Comparison of ENCODE assay signal across 25 mouse cellular contexts in the genomic region with DNA sequence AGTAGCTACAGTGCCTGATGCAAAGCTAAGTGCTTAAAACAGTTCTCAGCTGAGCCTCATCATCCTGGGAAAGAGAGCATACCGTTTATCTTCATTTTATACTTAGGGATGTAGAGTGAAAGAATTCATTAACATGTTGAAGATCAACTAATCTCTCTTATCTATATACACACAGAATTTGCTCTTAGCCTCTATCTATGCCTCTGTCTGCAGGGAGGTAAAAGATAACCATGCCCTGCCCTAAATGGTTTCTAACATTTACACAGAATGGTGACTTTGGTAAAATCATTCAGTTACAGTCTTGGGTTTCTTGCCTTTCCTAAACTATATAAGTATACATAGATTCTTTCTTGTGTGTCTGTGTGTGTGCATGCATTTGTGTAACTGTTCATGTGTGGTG. TPM values are rescaled to one million over a fixed set of nuclear protein-coding genes. Genes with fewer than 3 reads are reported as not detected.
DNase-seq lines count a peak whose midpoint lies in the region; ATAC-seq and TF ChIP-seq lines count a peak whose summit lies in the region.
"Had no signal": no experiment of that assay in that cellular context is flagged by ENCODE, and none has a peak within 500 bp of the region (broad histone marks: within the 10 kb centered on the region; RNA-seq: fewer than 3 reads in every experiment).

No protein-coding gene starts in this region.

- no peak for TF ChIP-seq CTCF in G1E (IDR thresholded peaks at IDR 0.05; ENCODE audit: low read depth, low read length)

- H3K27me3 ChIP-seq in erythroblast, embryonic 14.5 days (ENCODE audit: control insufficient read depth), result no peaks in the 10 kb centered on the region
- H3K27me3 ChIP-seq in G1E (ENCODE audit: insufficient read depth, low read length), result no peaks in the 10 kb centered on the region
- no peaks in the 10 kb centered on the region for H3K27me3 ChIP-seq in liver, embryonic 13.5 days
- H3K27me3 ChIP-seq: embryonic facial prominence, embryonic 15.5 days; megakaryocyte, embryonic 14.5 days had no signal

- peak overlapping the region; percentile 17 for H3K4me3 ChIP-seq in erythroblast, embryonic 14.5 days (replicated peaks)
- no peak overlapping the region; the same call in 1 of the 2 replicates for H3K4me3 ChIP-seq in G1E (ENCODE audit: low read depth, low read length)
- H3K4me3 ChIP-seq in liver, embryonic 13.5 days (replicated peaks), result no peak overlapping the region
- H3K4me3 ChIP-seq: embryonic facial prominence, embryonic 10.5 days; embryonic facial prominence, embryonic 15.5 days; forebrain, embryonic 10.5 days; megakaryocyte, embryonic 14.5 days had no signal

- 13% methylated on average over 1 of the region's 1 CpGs for WGBS in liver, embryonic 13.5 days (ENCODE audit: insufficient replicate concordance)

- peak overlapping the region; percentile 47 for H3K4me2 ChIP-seq in liver, embryonic 13.5 days
- H3K4me2 ChIP-seq: embryonic facial prominence, embryonic 15.5 days had no signal

- ATAC-seq in erythroblast, adult 5-6 weeks (replicated peaks; ENCODE audit: low FRiP score, poor library complexity, severe bottlenecking), result no peak
- peak; percentile 71 for ATAC-seq in G1E (ENCODE audit: extremely low read depth, insufficient number of reproducible peaks, low FRiP score, poor library complexity, severe bottlenecking)
- peak; percentile 75 for ATAC-seq in liver, embryonic 13.5 days (ENCODE audit: low read depth)
- ATAC-seq in megakaryocyte progenitor cell, adult 5-6 weeks (replicated peaks; ENCODE audit: poor library complexity), result peak; percentile 37; the same call in 1 of the 2 replicates
- ATAC-seq in frontal cortex, adult (ENCODE audit: low TSS enrichment), result no peak
- ATAC-seq: forebrain, embryonic 16.5 days; hindbrain, embryonic 16.5 days had no signal

- H3K4me1 ChIP-seq in erythroblast, embryonic 14.5 days (ENCODE audit: control insufficient read depth), result peaks cover 47% of the 10 kb centered on the region
- peaks cover 42% of the 10 kb centered on the region for H3K4me1 ChIP-seq in G1E (ENCODE audit: insufficient read depth, low read depth, low read length)
- H3K4me1 ChIP-seq in liver, embryonic 13.5 days (replicated peaks), result peaks cover 42% of the 10 kb centered on the region
- H3K4me1 ChIP-seq: forebrain, embryonic 10.5 days had no signal

- H3K9me3 ChIP-seq in erythroblast, embryonic 14.5 days (ENCODE audit: control insufficient read depth, low read length), result no peaks in the 10 kb centered on the region
- H3K9me3 ChIP-seq in G1E (replicated peaks), result no peaks in the 10 kb centered on the region
- H3K9me3 ChIP-seq in liver, embryonic 13.5 days (replicated peaks), result no peaks in the 10 kb centered on the region
- H3K9me3 ChIP-seq: embryonic facial prominence, embryonic 10.5 days; embryonic facial prominence, embryonic 15.5 days; forebrain, embryonic 10.5 days; megakaryocyte, embryonic 14.5 days had no signal

- DNase-seq in G1E (ENCODE audit: low spot score), result no peak
- no peak for DNase-seq in liver, embryonic 13.5 days
- DNase-seq in adrenal gland, adult 8-10 months, result no peak
- DNase-seq: adrenal gland, postnatal 25 days; cerebellum, adult 11-12 months; cerebellum, postnatal 14 days; heart, postnatal 14 days; kidney, adult 18-20 months; kidney, postnatal 4 days; layer of hippocampus, adult 9-11 months; lung, postnatal 36 days; midbrain, embryonic 14.5 days; right cerebral cortex, postnatal 25 days; thymus, adult 2 months; thymus, postnatal 36 days had no signal

- peak overlapping the region; percentile 85 for H3K27ac ChIP-seq in liver, embryonic 13.5 days
- H3K27ac ChIP-seq: embryonic facial prominence, embryonic 10.5 days; embryonic facial prominence, embryonic 15.5 days; forebrain, embryonic 10.5 days had no signal

- peaks cover 31% of the 10 kb centered on the region for H3K36me3 ChIP-seq in erythroblast, embryonic 14.5 days (ENCODE audit: control insufficient read depth)
- H3K36me3 ChIP-seq in G1E (replicated peaks), result peaks cover 31% of the 10 kb centered on the region
- peaks cover 10% of the 10 kb centered on the region for H3K36me3 ChIP-seq in liver, embryonic 13.5 days
- H3K36me3 ChIP-seq: embryonic facial prominence, embryonic 15.5 days had no signal

- no peak overlapping the region for H3K9ac ChIP-seq in liver, embryonic 13.5 days
- H3K9ac ChIP-seq: embryonic facial prominence, embryonic 15.5 days had no signal

RNA-seq across cellular contexts. Expression of a gene that starts 12.2 kb away (rescaled TPM):
- 0.10 and 0.14 TPM in 2 replicates for polyA plus RNA-seq in erythroblast, embryonic 14.5 days (2012)
- total RNA-seq in erythroblast, adult 5-6 weeks (2015; ENCODE audit: low replicate concordance), result 13.4 and 19.6 TPM in 2 replicates
- total RNA-seq in erythroblast, adult 5-6 weeks (2017; ENCODE audit: low replicate concordance), result 7.8 and 8.6 TPM in 2 replicates
- 421 and 456 TPM in 2 replicates for total RNA-seq in G1E (2014; fragmentation: Nextera tagmentation)
- total RNA-seq in G1E (2017), result 152 and 167 TPM in 2 replicates
- polyA plus RNA-seq in G1E (2012), result 49.7 and 52.1 TPM in 2 replicates
- polyA plus RNA-seq in liver, embryonic 13.5 days (2015; fragmentation: Nextera tagmentation; extraction: Ambion mirVana), result 4.8 and 6.3 TPM in 2 replicates
- total RNA-seq in megakaryocyte progenitor cell, adult 5-6 weeks (2015), result 28.3 and 29.5 TPM in 2 replicates
- total RNA-seq in megakaryocyte progenitor cell, adult 5-6 weeks (2017), result 18.8 and 18.9 TPM in 2 replicates
- total RNA-seq in adrenal gland, adult 8-10 months (2022), result 10 to 100 TPM; 35.5 to 54.1 (median 45.7) TPM

Comparison
In these comparisons a context has a peak if more than half of its experiments do, and no peak if none do; other contexts are left out.
1. ATAC-seq: peak in G1E (single experiment), liver, embryonic 13.5 days (single experiment) and megakaryocyte progenitor cell, adult 5-6 weeks (single experiment); none in erythroblast, adult 5-6 weeks (single experiment) and frontal cortex, adult (single experiment).